Mouse (Mus musculus) cerebellum, adult (tissue): ENCODE measurements around the gene Itga8.

ENCODE experiments used
- ATAC-seq: cut with Nextera tagmentation; 2 replicates; pipeline ENCODE4 v1.9.2; 2017; ENCODE audit warnings: mild to moderate bottlenecking, moderate library complexity, mixed read lengths; ENCODE audit not compliant: insufficient number of reproducible peaks, low FRiP score, low TSS enrichment

Gene Itga8

GRCm38 (mm10) chr2:12108306-12108705 lies 193.4 kb downstream of the Itga8 start:
- no peak for ATAC-seq

GRCm38 (mm10) chr2:12107265-12107664 lies 194.5 kb downstream of the Itga8 start:
- ATAC-seq = no peak

GRCm38 (mm10) chr2:12103183-12103582 lies 198.5 kb downstream of the Itga8 start:
- no peak for ATAC-seq

GRCm38 (mm10) chr2:12092203-12092984 lies 209.3 kb downstream of the Itga8 start:
- no peak for ATAC-seq

GRCm38 (mm10) chr2:12090993-12091392 lies 210.7 kb downstream of the Itga8 start:
- no peak for ATAC-seq

- no peak for ATAC-seq
Measured at GRCm38 (mm10) chr2:12085492-12085891, 216.2 kb downstream of the Itga8 start.

GRCm38 (mm10) chr2:12084341-12084740 lies 217.4 kb downstream of the Itga8 start:
- ATAC-seq = no peak

- ATAC-seq = no peak
Measured at GRCm38 (mm10) chr2:12077266-12077891, 224.3 kb downstream of the Itga8 start.

GRCm38 (mm10) chr2:12065669-12066399 lies 235.9 kb downstream of the Itga8 start:
- ATAC-seq = no peak

GRCm38 (mm10) chr2:12060034-12060723 lies 241.5 kb downstream of the Itga8 start:
- no peak for ATAC-seq
